Mouse (Mus musculus) forebrain, embryonic 15.5 days (tissue): ENCODE results near the gene Mrc2. TPM values are rescaled to one million over a fixed set of nuclear protein-coding genes. Genes with fewer than 3 reads are reported as not detected.

ENCODE experiments used
- ATAC-seq: fragments of 200-750 bp; cut with Nextera tagmentation; replicated peaks from 2 replicates; pipeline ENCODE4 v1.8.0; 2017; ENCODE audit warnings: mild to moderate bottlenecking, moderate TSS enrichment, moderate library complexity
- H3K27ac ChIP-seq: fragments of 300-500 bp; sonication (generic); replicated peaks from 2 replicates; pipeline ENCODE4 v1.5.1; 2015; ENCODE audit warnings: mild to moderate bottlenecking, inconsistent platforms
- H3K27me3 ChIP-seq: fragments of 300-500 bp; sonication (generic); 2 replicates; pipeline ENCODE4 v1.6.1; 2015; ENCODE audit warnings: inconsistent platforms
- H3K36me3 ChIP-seq: fragments of 300-500 bp; sonication (generic); 2 replicates; pipeline ENCODE4 v1.6.1; 2015; ENCODE audit warnings: mild to moderate bottlenecking, inconsistent platforms
- H3K4me1 ChIP-seq: fragments of 300-500 bp; sonication (generic); 2 replicates; pipeline ENCODE4 v1.6.1; 2015; ENCODE audit warnings: inconsistent platforms
- H3K4me2 ChIP-seq: fragments of 300-500 bp; sonication (generic); replicated peaks from 2 replicates; pipeline ENCODE4 v1.6.1; 2015; ENCODE audit warnings: mild to moderate bottlenecking, inconsistent platforms
- H3K4me3 ChIP-seq: fragments of 300-500 bp; sonication (generic); 2 replicates; pipeline ENCODE4 v1.5.1; 2015; ENCODE audit warnings: mild to moderate bottlenecking, inconsistent platforms
- H3K9ac ChIP-seq: fragments of 300-500 bp; sonication (generic); replicated peaks from 2 replicates; pipeline ENCODE4 v1.6.1; 2015; ENCODE audit warnings: mild to moderate bottlenecking, inconsistent platforms
- H3K9me3 ChIP-seq: fragments of 300-500 bp; sonication (generic); 2 replicates; pipeline ENCODE4 v1.6.1; 2016; ENCODE audit warnings: inconsistent platforms
- WGBS: fragments of 180-500 bp; shearing (Covaris S2); methylation state at CpG from one replicate; pipeline ENCODE4 v1.1.7; 2015; ENCODE audit warnings: mixed read lengths; 5-methylcytosine and 5-hydroxymethylcytosine counted together
- polyA plus RNA-seq: library from polyadenylated mRNA; unstranded; fragments of >200 nt; fragmentation: Nextera tagmentation; extraction: Ambion mirVana; gene quantifications from 2 replicates; pipeline ENCODE4 v1.2.1, GENCODE M21; 2015

The Mrc2 gene
- polyA plus RNA-seq, 1 experiment from 2014 or later = 4.3 TPM

- ATAC-seq = no peak
- Histone ChIP-seq H3K4me1 (no peaks in the 10 kb centered on the region), H3K9me3 (no peaks in the 10 kb centered on the region), H3K4me2 (no peak overlapping the region), H3K4me3 (no peak overlapping the region), H3K27me3 (no peaks in the 10 kb centered on the region), H3K36me3 (no peaks in the 10 kb centered on the region), H3K27ac (no peak overlapping the region), H3K9ac (no peak overlapping the region)
- WGBS = 83% methylated on average over 8 of the region's 8 CpGs
These were observed 81.4 kb downstream of the Mrc2 start for GRCm38 (mm10) chr11:105373881-105374280.

- Histone ChIP-seq H3K27me3 (no peaks in the 10 kb centered on the region), H3K36me3 (no peaks in the 10 kb centered on the region), H3K4me2 (no peak overlapping the region), H3K27ac (no peak overlapping the region), H3K4me3 (no peak overlapping the region), H3K9me3 (no peaks in the 10 kb centered on the region), H3K4me1 (no peaks in the 10 kb centered on the region), H3K9ac (no peak overlapping the region)
- no peak for ATAC-seq
- WGBS = 82% methylated on average over 10 of the region's 10 CpGs
These were observed 82.2 kb downstream of the Mrc2 start for GRCm38 (mm10) chr11:105374526-105375175.

GRCm38 (mm10) chr11:105375821-105376235, 83.4 kb downstream of the Mrc2 start:
- H3K27me3 ChIP-seq = no peaks in the 10 kb centered on the region
- H3K27ac ChIP-seq = no peak overlapping the region
- 93% methylated on average over 1 of the region's 1 CpGs for WGBS
- H3K36me3 ChIP-seq = no peaks in the 10 kb centered on the region
- H3K9ac ChIP-seq = no peak overlapping the region
- H3K4me1 ChIP-seq = no peaks in the 10 kb centered on the region
- H3K4me3 ChIP-seq = no peak overlapping the region
- ATAC-seq = no peak
- H3K4me2 ChIP-seq = no peak overlapping the region
- H3K9me3 ChIP-seq = no peaks in the 10 kb centered on the region

GRCm38 (mm10) chr11:105385266-105385665, 92.8 kb downstream of the Mrc2 start:
- H3K9ac ChIP-seq = no peak overlapping the region
- H3K9me3 ChIP-seq = no peaks in the 10 kb centered on the region
- H3K4me1 ChIP-seq = peaks cover 6% of the 10 kb centered on the region
- WGBS = 88% methylated on average over 9 of the region's 9 CpGs
- H3K36me3 ChIP-seq = no peaks in the 10 kb centered on the region
- H3K4me2 ChIP-seq = no peak overlapping the region
- H3K27me3 ChIP-seq = no peaks in the 10 kb centered on the region
- H3K27ac ChIP-seq = no peak overlapping the region
- no peak for ATAC-seq
- no peak overlapping the region for H3K4me3 ChIP-seq

- ATAC-seq = no peak
These were observed 96.2 kb downstream of the Mrc2 start for GRCm38 (mm10) chr11:105388636-105389035.

GRCm38 (mm10) chr11:105390290-105390689, 97.8 kb downstream of the Mrc2 start:
- no peaks in the 10 kb centered on the region for H3K27me3 ChIP-seq
- no peaks in the 10 kb centered on the region for H3K36me3 ChIP-seq
- no peak overlapping the region for H3K4me3 ChIP-seq
- WGBS = 89% methylated on average over 7 of the region's 7 CpGs
- no peaks in the 10 kb centered on the region for H3K9me3 ChIP-seq
- no peak overlapping the region for H3K4me2 ChIP-seq
- H3K9ac ChIP-seq = no peak overlapping the region
- no peak for ATAC-seq
- H3K27ac ChIP-seq = no peak overlapping the region
- H3K4me1 ChIP-seq = peaks cover 6% of the 10 kb centered on the region

More at GRCm38 (mm10) chr11:105388636-105389035, 96.2 kb downstream of the Mrc2 start:
- Histone ChIP-seq H3K9me3 (no peaks in the 10 kb centered on the region), H3K27me3 (no peaks in the 10 kb centered on the region), H3K4me1 (peaks cover 6% of the 10 kb centered on the region), H3K27ac (no peak overlapping the region), H3K9ac (no peak overlapping the region), H3K4me3 (no peak overlapping the region), H3K4me2 (no peak overlapping the region), H3K36me3 (no peaks in the 10 kb centered on the region)
- 54% methylated on average over 2 of the region's 2 CpGs for WGBS

Other genes with a start within 250 kb of the Mrc2 start
- not detected in 2 replicates for gene Efcab3, start 229.1 kb upstream of the Mrc2 start, polyA plus RNA-seq
- gene Mettl2, start 166.2 kb upstream of the Mrc2 start, polyA plus RNA-seq = 30.6 and 34.7 TPM in 2 replicates
- gene Gm10842, start 145.8 kb upstream of the Mrc2 start, polyA plus RNA-seq = not detected in 2 replicates
- 18.6 TPM in 2 replicates for gene Tlk2, start 113.8 kb upstream of the Mrc2 start, polyA plus RNA-seq
- 0.34 and 0.50 TPM in 2 replicates for gene March10, start 164.1 kb downstream of the Mrc2 start, polyA plus RNA-seq